Mouse (Mus musculus) yolk sac, embryonic 10.5 days (tissue): ENCODE data around the gene Mast1.

Experiments used
- DNase-seq: peaks from one replicate; pipeline ENCODE4 v3.0.0-alpha.2; 2017; ENCODE audit warnings: low spot score

Mast1 gene

DNA sequence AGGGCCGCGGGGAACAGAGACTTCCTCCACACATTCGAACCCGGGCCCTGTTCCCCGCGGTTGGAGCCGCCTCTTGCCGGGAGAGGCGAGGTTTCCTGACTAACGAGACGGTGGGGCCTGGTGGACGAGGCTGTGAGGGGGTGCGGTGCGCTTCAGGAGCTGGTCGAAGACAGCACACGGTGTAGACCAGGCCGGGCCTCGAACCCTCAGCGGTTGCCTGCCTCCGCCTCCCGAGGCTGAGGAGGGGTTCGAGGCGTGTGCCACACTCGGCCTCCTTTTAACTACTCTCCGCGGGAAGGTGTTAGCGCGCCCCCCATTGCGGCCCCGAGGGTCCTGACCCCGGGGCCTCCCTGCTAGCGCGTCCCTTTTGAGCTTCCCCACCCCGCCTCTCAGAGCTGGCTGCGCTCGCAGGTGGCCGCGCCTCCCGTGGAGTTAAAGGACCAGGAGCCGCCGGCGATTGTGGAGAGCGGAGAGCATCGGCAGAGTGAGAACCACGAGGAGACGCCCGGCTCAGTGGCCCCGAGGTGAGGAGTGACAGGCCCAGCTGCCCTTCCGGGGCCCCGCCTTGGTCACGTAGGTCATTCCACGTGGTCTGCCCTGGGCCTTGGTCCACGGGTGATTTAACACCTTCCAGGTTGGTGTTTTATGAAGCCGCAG, 64.7 kb downstream of the Mast1 start:
- DNase-seq: peak; percentile 45

DNA sequence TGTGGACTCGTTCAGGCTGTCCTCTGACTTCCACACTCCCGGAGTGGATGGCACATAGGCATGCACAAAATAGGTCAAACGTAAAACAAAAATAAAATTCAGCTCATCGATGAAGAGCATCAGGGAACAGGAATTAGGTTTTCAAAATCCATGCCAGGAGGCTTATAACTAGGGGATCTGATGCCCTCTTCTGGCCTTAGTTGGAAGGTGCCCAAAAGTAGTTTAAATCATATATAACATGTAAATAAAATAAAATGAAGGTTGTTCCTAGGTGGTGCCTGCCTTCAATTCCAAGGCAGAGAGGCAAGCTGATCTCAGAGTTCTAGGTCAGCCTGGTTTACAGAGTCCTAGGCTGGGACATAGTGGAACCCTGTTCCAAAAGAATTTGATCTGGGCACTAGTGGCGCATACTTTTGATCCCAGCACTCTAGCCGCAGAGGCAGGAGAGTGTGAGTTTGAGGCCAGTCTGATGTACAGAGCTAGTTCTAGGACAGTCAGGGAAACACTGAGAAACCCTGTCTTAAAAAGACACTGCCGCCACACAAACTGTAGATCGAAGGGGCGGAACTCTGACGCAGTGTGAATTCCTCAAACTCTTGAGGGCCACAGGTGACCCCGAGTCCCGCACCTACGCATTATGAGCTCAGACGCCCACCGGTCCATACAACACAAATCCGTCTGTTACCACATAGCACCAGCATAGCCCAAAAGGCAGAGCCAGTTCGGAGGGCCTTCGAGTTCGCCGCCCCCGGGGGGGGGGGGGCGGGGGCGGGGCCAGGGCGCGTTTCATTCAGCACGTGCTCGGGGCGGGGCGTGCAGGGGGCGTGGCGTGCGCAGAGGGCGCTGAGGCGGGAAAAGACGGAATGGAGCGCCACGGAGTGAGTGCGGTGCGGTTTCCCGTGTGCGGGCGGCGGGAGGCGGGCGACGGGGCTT, 65.5 kb downstream of the Mast1 start, which contains the start of gene Syce2:
TSS of gene Syce2 (plus strand) at position 736 of the 933 bp plus-strand sequence.
- peak; percentile 86 for DNase-seq
